Mouse (Mus musculus): Measurements from ENCODE around the gene Spata32.

GRCm38 (mm10) chr11:103195236-103195635, 23.0 kb downstream of the Spata32 start:
- TF ChIP-seq NELFE (IDR thresholded peaks at IDR 0.05; ENCODE audit: low read depth, low read length) (no peak), ZC3H11A (IDR thresholded peaks at IDR 0.05; ENCODE audit: low read depth, low read length) (no peak), POLR2A (IDR thresholded peaks at IDR 0.05; ENCODE audit: low read depth, low read length) (no peak), TCF12 (IDR thresholded peaks at IDR 0.05; ENCODE audit: low read depth, low read length) (no peak), CTCF (conservative IDR thresholded peaks at IDR 0.05 in 1 of 2, IDR thresholded peaks at IDR 0.05 in 1 of 2; ENCODE audit: low read depth in 2 of 2, low read length in 2 of 2) (no peak), E2F4 (IDR thresholded peaks at IDR 0.05; ENCODE audit: insufficient replicate concordance, low read depth, low read length) (no peak), RAD21 (IDR thresholded peaks at IDR 0.05; ENCODE audit: low read depth, low read length) (no peak), TBP (conservative IDR thresholded peaks at IDR 0.05; ENCODE audit: low read depth, low read length) (no peak), UBTF (IDR thresholded peaks at IDR 0.05; ENCODE audit: low read depth, low read length) (no peak), USF1 (IDR thresholded peaks at IDR 0.05; ENCODE audit: low read depth, low read length) (no peak), MYC (IDR thresholded peaks at IDR 0.05; ENCODE audit: low read depth, low read length) (no peak), ZKSCAN1 (IDR thresholded peaks at IDR 0.05; ENCODE audit: borderline replicate concordance, low read depth, low read length) (no peak), NRF1 (IDR thresholded peaks at IDR 0.05; ENCODE audit: low read depth, low read length) (no peak), HCFC1 (IDR thresholded peaks at IDR 0.05; ENCODE audit: low read depth, low read length) (no peak)

Measured in CH12.LX (cell line).